Mouse (Mus musculus): ENCODE results near the gene Ago3.
A peak's percentile ranks its signal among the peaks of the same experiment; 100 is the strongest.

Gene Ago3

GRCm38 (mm10) chr4:126423866-126424265, 5.5 kb downstream of the Ago3 start:
- DNase-seq (ENCODE audit: low read depth, low spot score), result peak; percentile 20

GRCm38 (mm10) chr4:126415707-126416106, 13.6 kb downstream of the Ago3 start:
- DNase-seq (ENCODE audit: low read depth, low spot score), result peak; percentile 84

- no peak for DNase-seq (ENCODE audit: low read depth, low spot score)
Measured at GRCm38 (mm10) chr4:126412526-126412925, 16.8 kb downstream of the Ago3 start.

- DNase-seq (ENCODE audit: low read depth, low spot score), result peak; percentile 92
Measured at GRCm38 (mm10) chr4:126371497-126371896, 57.9 kb downstream of the Ago3 start.

- no peak for DNase-seq (ENCODE audit: low read depth, low spot score)
Measured at GRCm38 (mm10) chr4:126360069-126360468, 69.3 kb downstream of the Ago3 start.

GRCm38 (mm10) chr4:126343451-126343850, 85.9 kb downstream of the Ago3 start:
- DNase-seq (ENCODE audit: low read depth, low spot score), result no peak

GRCm38 (mm10) chr4:126339461-126339860, 89.9 kb downstream of the Ago3 start:
- DNase-seq (ENCODE audit: low read depth, low spot score), result no peak

- peak; percentile 49 for DNase-seq (ENCODE audit: low read depth, low spot score)
Measured at GRCm38 (mm10) chr4:126332358-126332757, 97.0 kb downstream of the Ago3 start.

GRCm38 (mm10) chr4:126331751-126332150, 97.6 kb downstream of the Ago3 start:
- DNase-seq (ENCODE audit: low read depth, low spot score), result no peak

GRCm38 (mm10) chr4:126330295-126330694, 99.1 kb downstream of the Ago3 start:
- DNase-seq (ENCODE audit: low read depth, low spot score), result no peak

GRCm38 (mm10) chr4:126326036-126326435, 103.3 kb downstream of the Ago3 start:
- DNase-seq (ENCODE audit: low read depth, low spot score), result no peak

GRCm38 (mm10) chr4:126325281-126325861, 104.0 kb downstream of the Ago3 start, which contains the start of gene Tekt2:
Tekt2 (minus strand) TSS chr4:126325688.
- no peak for DNase-seq (ENCODE audit: low read depth, low spot score)

GRCm38 (mm10) chr4:126324861-126325260, 104.5 kb downstream of the Ago3 start:
- no peak for DNase-seq (ENCODE audit: low read depth, low spot score)

GRCm38 (mm10) chr4:126322646-126323045, 106.7 kb downstream of the Ago3 start:
- no peak for DNase-seq (ENCODE audit: low read depth, low spot score)

GRCm38 (mm10) chr4:126321854-126322511, 107.4 kb downstream of the Ago3 start:
- no peak for DNase-seq (ENCODE audit: low read depth, low spot score)

- DNase-seq (ENCODE audit: low read depth, low spot score), result peak; percentile 95
Measured at GRCm38 (mm10) chr4:126321111-126321853, 108.1 kb downstream of the Ago3 start, which contains the start of gene Adprhl2. Adprhl2 (minus strand) TSS chr4:126321703.

GRCm38 (mm10) chr4:126319806-126320205, 109.5 kb downstream of the Ago3 start:
- DNase-seq (ENCODE audit: low read depth, low spot score), result no peak

GRCm38 (mm10) chr4:126316443-126317040, 112.8 kb downstream of the Ago3 start:
- DNase-seq (ENCODE audit: low read depth, low spot score), result no peak

- no peak for DNase-seq (ENCODE audit: low read depth, low spot score)
Measured at GRCm38 (mm10) chr4:126315931-126316330, 113.4 kb downstream of the Ago3 start.

- DNase-seq (ENCODE audit: low read depth, low spot score), result peak; percentile 65
Measured at GRCm38 (mm10) chr4:126314393-126314792, 115.0 kb downstream of the Ago3 start.

GRCm38 (mm10) chr4:126313202-126313601, 116.2 kb downstream of the Ago3 start:
- DNase-seq (ENCODE audit: low read depth, low spot score), result no peak

GRCm38 (mm10) chr4:126311566-126312200, 117.7 kb downstream of the Ago3 start:
- no peak for DNase-seq (ENCODE audit: low read depth, low spot score)

Measured in 3T3-L1 (cell line).